Mouse (Mus musculus): ENCODE results near the gene Olfr1202. TPM values are rescaled to one million over a fixed set of nuclear protein-coding genes. Genes with fewer than 3 reads are reported as not detected.

Gene Olfr1202
- under 1 TPM in 1 of 2 experiments, not detected in 1; 0.09 TPM for total RNA-seq (2021)
- long read RNA-seq, result 0 reads

DNA sequence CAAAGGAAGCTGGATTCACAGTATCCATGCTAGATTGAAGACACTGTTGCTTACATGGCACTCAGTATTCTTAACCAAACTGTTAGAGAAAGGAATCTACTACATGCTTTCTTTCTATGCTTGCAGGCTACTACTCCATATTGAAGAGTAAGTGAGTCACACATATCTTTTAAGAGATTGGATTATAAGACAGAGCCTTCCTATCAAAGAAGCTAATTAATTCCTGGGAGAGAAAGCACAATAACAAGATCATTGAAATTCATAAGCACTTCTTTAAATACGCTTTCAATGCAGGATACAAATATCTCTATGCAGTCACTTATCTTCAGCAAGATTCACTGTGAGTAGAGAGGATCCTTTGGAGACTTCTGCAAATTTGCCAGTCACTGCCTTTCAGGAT, at the start of gene Olfr1202:
Gene Olfr1202, plus strand, starts transcription at position 301 of the 400 bp plus-strand sequence.
- no peak for DNase-seq (ENCODE audit: low spot score in 2 of 2)

DNA sequence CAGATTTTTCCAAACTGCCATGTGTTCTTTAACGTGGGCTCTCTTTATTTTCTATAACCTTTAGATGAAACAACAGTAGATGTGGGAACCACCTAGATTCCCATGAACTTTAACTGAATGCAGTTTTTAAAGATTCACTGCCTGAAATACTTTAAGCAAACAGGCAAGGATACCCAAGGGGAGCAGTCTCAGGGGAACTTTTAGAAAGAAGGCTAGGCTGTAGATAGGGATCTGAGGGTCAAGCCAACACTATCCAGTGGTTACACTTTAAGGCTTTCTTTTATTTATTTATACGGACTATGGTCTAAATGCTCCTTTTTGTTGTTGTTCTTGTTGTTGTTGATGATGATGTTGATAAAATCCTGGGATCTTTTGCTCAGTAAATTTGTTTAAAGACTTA, 43.9 kb upstream of the Olfr1202 start, which contains the start of gene Olfr1200:
Gene Olfr1200, minus strand, starts transcription at position 101 of the 400 bp plus-strand sequence.
- DNase-seq (ENCODE audit: low spot score in 2 of 2), result no peak

DNA sequence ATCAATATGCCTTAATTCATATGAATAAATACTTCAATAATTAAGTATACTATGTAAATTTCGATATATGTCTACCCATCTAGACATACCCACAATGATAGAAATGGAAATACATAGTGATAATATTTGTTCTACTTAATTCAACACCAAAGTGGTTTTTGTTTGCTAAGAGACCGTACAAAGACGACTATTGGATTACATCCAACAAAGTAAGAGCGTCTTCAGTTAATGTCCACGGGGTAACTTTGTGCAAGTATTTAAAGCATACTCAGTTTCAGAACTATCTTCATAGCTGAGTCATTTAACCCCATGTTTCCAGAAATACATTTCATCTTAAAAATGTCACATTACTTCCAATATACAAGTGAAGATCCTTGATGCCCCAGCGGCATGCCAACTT, 21.6 kb upstream of the Olfr1202 start, which contains the start of gene Olfr1201:
Gene Olfr1201, plus strand, starts transcription at position 301 of the 400 bp plus-strand sequence.
- no peak for DNase-seq (ENCODE audit: low spot score in 2 of 2)

- no peak for DNase-seq (ENCODE audit: low spot score in 2 of 2)
Measured at GRCm38 (mm10) chr2:88829437-88829836, 15.1 kb downstream of the Olfr1202 start, which contains the start of gene Olfr1205. Gene Olfr1205, plus strand, starts transcription at chr2:88829737.

DNA sequence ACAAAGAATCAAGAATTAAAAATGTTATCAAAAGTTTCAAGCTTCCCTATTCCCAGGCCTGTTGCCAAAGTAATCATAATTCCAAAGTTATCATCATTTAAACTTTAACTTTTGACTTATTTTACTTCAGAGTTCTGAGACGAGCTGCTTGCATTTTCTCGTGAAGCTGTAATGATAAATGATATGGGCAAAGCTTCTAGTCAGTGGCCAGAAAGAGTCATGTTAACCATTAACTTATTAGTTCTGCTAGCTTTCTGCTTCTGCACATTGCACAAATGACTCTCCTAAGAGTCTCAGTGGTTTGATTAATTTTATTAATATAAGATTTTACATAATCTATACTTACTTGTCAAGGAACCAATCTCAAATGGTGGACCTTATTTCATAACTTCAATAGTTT, 24.2 kb downstream of the Olfr1202 start:
- DNase-seq (ENCODE audit: low spot score in 2 of 2), result no peak

DNA sequence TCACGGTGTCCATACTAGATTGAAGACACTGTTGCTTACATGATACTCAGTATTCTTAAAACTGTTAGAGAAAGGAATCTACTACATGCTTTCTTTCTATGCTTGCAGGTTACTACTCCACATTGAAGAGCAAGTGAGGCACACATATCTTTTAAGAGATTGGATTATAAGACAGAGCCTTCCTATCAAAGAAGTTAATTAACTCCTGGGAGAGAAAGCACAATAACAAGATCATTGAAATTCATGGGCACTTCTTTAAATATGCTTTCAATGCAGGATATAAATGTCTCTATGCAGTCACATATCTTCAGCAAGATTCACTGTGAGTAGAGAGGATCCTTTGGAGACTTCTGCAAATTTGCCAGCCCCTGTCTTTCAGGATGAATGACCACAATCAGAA, 34.7 kb downstream of the Olfr1202 start, which contains the start of gene Olfr1204:
Gene Olfr1204, plus strand, starts transcription at position 301 of the 400 bp plus-strand sequence.
- DNase-seq (ENCODE audit: low spot score in 2 of 2), result no peak

DNA sequence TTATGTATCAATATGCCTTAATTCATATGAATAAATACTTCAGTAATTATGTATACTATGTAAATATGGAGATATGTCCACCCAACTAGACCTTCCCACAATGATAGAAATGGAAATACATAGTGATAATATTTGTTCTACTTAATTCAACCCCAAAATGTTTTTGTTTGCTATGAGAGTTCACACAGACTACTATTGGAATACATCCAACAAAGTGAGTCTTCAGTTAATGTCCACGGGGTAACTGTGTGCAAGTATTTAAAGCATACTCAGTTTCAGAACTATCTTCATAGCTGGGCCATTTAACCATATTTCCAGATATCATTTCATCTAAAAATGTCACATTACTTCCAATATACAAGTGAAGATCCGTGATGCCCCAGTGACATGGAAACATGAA, 48.6 kb downstream of the Olfr1202 start, which contains the start of gene Olfr1206:
Gene Olfr1206, plus strand, starts transcription at position 301 of the 400 bp plus-strand sequence.
- no peak for DNase-seq (ENCODE audit: low spot score in 2 of 2)

Other genes with a start within 250 kb of the Olfr1202 start
- gene Olfr1189, start 228.0 kb upstream of the Olfr1202 start, total RNA-seq (2021), result not detected
- gene Olfr1191-ps1, start 174.0 kb upstream of the Olfr1202 start, total RNA-seq (2021), result not detected
- gene Olfr1192-ps1, start 166.0 kb upstream of the Olfr1202 start, total RNA-seq (2021), result not detected
- not detected for gene Olfr1193, start 138.9 kb upstream of the Olfr1202 start, total RNA-seq (2021)
- not detected for gene Olfr1195, start 125.3 kb upstream of the Olfr1202 start, total RNA-seq (2021)
- not detected for gene Olfr1196, start 109.9 kb upstream of the Olfr1202 start, total RNA-seq (2021)
- not detected for gene Olfr1197, start 82.1 kb upstream of the Olfr1202 start, total RNA-seq (2021)
- not detected for gene Olfr1198, start 63.1 kb upstream of the Olfr1202 start, total RNA-seq (2021)
- gene Olfr1199, start 54.0 kb upstream of the Olfr1202 start, total RNA-seq (2021), result not detected
- gene Olfr1200, start 44.0 kb upstream of the Olfr1202 start, total RNA-seq (2021), result not detected
- not detected for gene Olfr1201, start 21.5 kb upstream of the Olfr1202 start, total RNA-seq (2021)
- gene Olfr1205, start 15.2 kb downstream of the Olfr1202 start, total RNA-seq (2021), result not detected
- not detected for gene Olfr1204, start 34.8 kb downstream of the Olfr1202 start, total RNA-seq (2021)
- gene Olfr1206, start 48.7 kb downstream of the Olfr1202 start, total RNA-seq (2021), result not detected
- gene Olfr1208, start 87.8 kb downstream of the Olfr1202 start, total RNA-seq (2021), result not detected
- not detected for gene Olfr1209, start 100.7 kb downstream of the Olfr1202 start, total RNA-seq (2021)
- gene Olfr1211, start 123.6 kb downstream of the Olfr1202 start, total RNA-seq (2021), result not detected
- gene Olfr1212, start 139.5 kb downstream of the Olfr1202 start, total RNA-seq (2021), result not detected
- not detected for gene Gm13762, start 165.8 kb downstream of the Olfr1202 start, total RNA-seq (2021)
- gene Olfr1214, start 178.2 kb downstream of the Olfr1202 start, total RNA-seq (2021), result not detected
- not detected for gene Olfr1215, start 192.5 kb downstream of the Olfr1202 start, total RNA-seq (2021)
- not detected for gene Olfr1216, start 203.8 kb downstream of the Olfr1202 start, total RNA-seq (2021)
- gene Olfr1217, start 217.6 kb downstream of the Olfr1202 start, total RNA-seq (2021), result not detected
- not detected for gene Olfr1218, start 246.7 kb downstream of the Olfr1202 start, total RNA-seq (2021)

All from layer of hippocampus, postnatal 10 days (tissue).